In genomic region chr16:95440334-95440733, GRCm38 (mm10) we compare ENCODE assay signal across 11 mouse cellular contexts.
DNase-seq lines count a peak whose midpoint lies in the region; ATAC-seq lines count a peak whose summit lies in the region.
"Had no signal": no experiment of that assay in that cellular context is flagged by ENCODE, and none has a peak within 500 bp of the region (broad histone marks: within the 10 kb centered on the region; RNA-seq: fewer than 3 reads in every experiment).

No protein-coding gene starts in this region.

- peaks cover 56% of the 10 kb centered on the region for H3K4me1 ChIP-seq in heart, embryonic 12.5 days (replicated peaks)
- peaks cover 42% of the 10 kb centered on the region for H3K4me1 ChIP-seq in heart, embryonic 16.5 days (ENCODE audit: control insufficient read depth, insufficient read depth, low read length)

- H3K4me3 ChIP-seq in heart, embryonic 12.5 days, result no peak overlapping the region
- no peak overlapping the region for H3K4me3 ChIP-seq in heart, embryonic 16.5 days (ENCODE audit: low read length)
- H3K4me3 ChIP-seq: kidney, embryonic 15.5 days had no signal

- H3K4me2 ChIP-seq in heart, embryonic 12.5 days, result no peak overlapping the region
- peak overlapping the region; percentile 58; the same call in 1 of the 2 replicates for H3K4me2 ChIP-seq in heart, embryonic 16.5 days (ENCODE audit: low read depth, low read length)
- H3K4me2 ChIP-seq: hindbrain, embryonic 14.5 days; lung, embryonic 14.5 days had no signal

- peak overlapping the region; percentile 81; the same call in 1 of the 2 replicates for H3K27ac ChIP-seq in heart, embryonic 12.5 days (ENCODE audit: poor library complexity, severe bottlenecking)
- peak overlapping the region; percentile 83 for H3K27ac ChIP-seq in heart, embryonic 16.5 days (ENCODE audit: low read length)
- H3K27ac ChIP-seq: hindbrain, embryonic 14.5 days had no signal

- no peak overlapping the region for H3K9ac ChIP-seq in heart, embryonic 12.5 days
- no peak overlapping the region for H3K9ac ChIP-seq in heart, embryonic 16.5 days (ENCODE audit: low read length)
- H3K9ac ChIP-seq: hindbrain, embryonic 14.5 days; kidney, embryonic 15.5 days; lung, embryonic 14.5 days had no signal

- no peak for ATAC-seq in heart, embryonic 12.5 days (ENCODE audit: insufficient number of reproducible peaks, low FRiP score)
- ATAC-seq in heart, embryonic 16.5 days (replicated peaks; ENCODE audit: extremely low read depth, insufficient read depth, low FRiP score), result no peak

- no peaks in the 10 kb centered on the region for H3K27me3 ChIP-seq in heart, embryonic 12.5 days (replicated peaks)
- H3K27me3 ChIP-seq in heart, embryonic 16.5 days (ENCODE audit: control insufficient read depth, insufficient read depth, low read length), result no peaks in the 10 kb centered on the region
- H3K27me3 ChIP-seq: kidney, embryonic 15.5 days had no signal

- H3K9me3 ChIP-seq in heart, embryonic 12.5 days (replicated peaks), result no peaks in the 10 kb centered on the region
- no peaks in the 10 kb centered on the region for H3K9me3 ChIP-seq in heart, embryonic 16.5 days (replicated peaks; ENCODE audit: control insufficient read depth, low read length)
- H3K9me3 ChIP-seq: kidney, embryonic 15.5 days had no signal

- no peak for DNase-seq in heart, adult 8-10 months (ENCODE audit: low spot score)
- DNase-seq in 416B (ENCODE audit: low read depth), result peak; percentile 72
- DNase-seq in adrenal gland, adult 8-10 months, result peak; percentile 50
- DNase-seq in urinary bladder, postnatal 36 days (ENCODE audit: low spot score in 2 of 2), result no peak
- DNase-seq in embryo, embryonic 10 days (ENCODE audit: low spot score), result no peak
- DNase-seq in embryo, embryonic 10.5 days (ENCODE audit: low spot score), result no peak
- DNase-seq: lung, embryonic 14.5 days had no signal

- WGBS in heart, embryonic 12.5 days, result 60% methylated on average over 7 of the region's 7 CpGs
- WGBS in heart, embryonic 16.5 days, result 52% methylated on average over 7 of the region's 7 CpGs

- H3K36me3 ChIP-seq in heart, embryonic 12.5 days, result no peaks in the 10 kb centered on the region
- no peaks in the 10 kb centered on the region for H3K36me3 ChIP-seq in heart, embryonic 16.5 days (ENCODE audit: control insufficient read depth, insufficient read depth)
- H3K36me3 ChIP-seq: kidney, embryonic 15.5 days had no signal

Comparison
In these comparisons a context has a peak if more than half of its experiments do, and no peak if none do; other contexts are left out.
1. DNase-seq: peak in 416B (single experiment) and adrenal gland, adult 8-10 months (single experiment); none in heart, adult 8-10 months (single experiment), urinary bladder, postnatal 36 days (0 of 2), embryo, embryonic 10 days (single experiment) and embryo, embryonic 10.5 days (single experiment).